Mouse (Mus musculus): ENCODE results near the gene Pxmp4.

Pxmp4 gene

GRCm38 (mm10) chr2:154613118-154614115 is 9.9 kb upstream of the Pxmp4 start, which contains the start of the genes Zfp341 and 4930519P11Rik:
Gene Zfp341, plus strand, starts transcription at chr2:154613297.
Gene 4930519P11Rik, minus strand, starts transcription at chr2:154613437.
- DNase-seq (ENCODE audit: low spot score): peak; percentile 92

GRCm38 (mm10) chr2:154609050-154609767 is 5.7 kb upstream of the Pxmp4 start:
- DNase-seq (ENCODE audit: low spot score): no peak

- DNase-seq (ENCODE audit: low spot score): no peak
Measured at GRCm38 (mm10) chr2:154606965-154607364, 3.5 kb upstream of the Pxmp4 start.

- DNase-seq (ENCODE audit: low spot score): no peak
Measured at GRCm38 (mm10) chr2:154604156-154604555, 648 bp upstream of the Pxmp4 start.

- DNase-seq (ENCODE audit: low spot score): no peak
Measured at GRCm38 (mm10) chr2:154603007-154603637, 386 bp downstream of the Pxmp4 start.

GRCm38 (mm10) chr2:154601324-154601723 is 2.2 kb downstream of the Pxmp4 start:
- DNase-seq (ENCODE audit: low spot score): no peak

GRCm38 (mm10) chr2:154600586-154600985 is 2.9 kb downstream of the Pxmp4 start:
- no peak for DNase-seq (ENCODE audit: low spot score)

- DNase-seq (ENCODE audit: low spot score): no peak
Measured at GRCm38 (mm10) chr2:154597399-154597798, 6.1 kb downstream of the Pxmp4 start.

- no peak for DNase-seq (ENCODE audit: low spot score)
Measured at GRCm38 (mm10) chr2:154595775-154596174, 7.7 kb downstream of the Pxmp4 start.

GRCm38 (mm10) chr2:154593025-154593424 is 10.5 kb downstream of the Pxmp4 start:
- no peak for DNase-seq (ENCODE audit: low spot score)

- no peak for DNase-seq (ENCODE audit: low spot score)
Measured at GRCm38 (mm10) chr2:154591239-154591638, 12.3 kb downstream of the Pxmp4 start.

GRCm38 (mm10) chr2:154589051-154589450 is 14.5 kb downstream of the Pxmp4 start:
- DNase-seq (ENCODE audit: low spot score): no peak

- no peak for DNase-seq (ENCODE audit: low spot score)
Measured at GRCm38 (mm10) chr2:154586405-154586804, 17.1 kb downstream of the Pxmp4 start.

- no peak for DNase-seq (ENCODE audit: low spot score)
Measured at GRCm38 (mm10) chr2:154584931-154585601, 18.4 kb downstream of the Pxmp4 start.

- DNase-seq (ENCODE audit: low spot score): no peak
Measured at GRCm38 (mm10) chr2:154583906-154584872, 19.3 kb downstream of the Pxmp4 start.

GRCm38 (mm10) chr2:154581421-154581820 is 22.1 kb downstream of the Pxmp4 start:
- no peak for DNase-seq (ENCODE audit: low spot score)

GRCm38 (mm10) chr2:154580586-154580985 is 22.9 kb downstream of the Pxmp4 start:
- no peak for DNase-seq (ENCODE audit: low spot score)

GRCm38 (mm10) chr2:154577744-154578067 is 25.8 kb downstream of the Pxmp4 start:
- DNase-seq (ENCODE audit: low spot score): no peak

GRCm38 (mm10) chr2:154576876-154577743 is 26.4 kb downstream of the Pxmp4 start:
- no peak for DNase-seq (ENCODE audit: low spot score)

- DNase-seq (ENCODE audit: low spot score): no peak
Measured at GRCm38 (mm10) chr2:154574271-154574670, 29.2 kb downstream of the Pxmp4 start.

Measured in testis, postnatal 14 days (tissue).